Mouse (Mus musculus) G1E (cell line): ENCODE measurements at regions not wholly inside any gene's neighbourhood (a gene's known extent, or its start where the extent isn't known, plus 50 kb on each side); places are given as distances from the start of the nearest gene placed in this dataset.

ENCODE experiments used
- CTCF ChIP-seq: IDR thresholded peaks from 2 replicates; pipeline ENCODE4 v1.5.1; 2012; ENCODE audit warnings: low read depth, low read length, inconsistent platforms, mixed read lengths
- GATA1 ChIP-seq: IDR thresholded peaks from 2 replicates; pipeline ENCODE4 v1.6.1; 2012; ENCODE audit warnings: borderline replicate concordance, low read length, inconsistent platforms, mixed read lengths
- GATA2 ChIP-seq: IDR thresholded peaks from 2 replicates; pipeline ENCODE4 v1.6.1; 2012; ENCODE audit warnings: low read depth, low read length, inconsistent platforms, borderline replicate concordance
- POLR2AphosphoS5 ChIP-seq: IDR thresholded peaks from 2 replicates; pipeline ENCODE4 v1.6.1; 2012; ENCODE audit warnings: low read depth, low read length, inconsistent platforms; ENCODE audit not compliant: insufficient replicate concordance
- TAL1 ChIP-seq: conservative IDR thresholded peaks from 2 replicates; pipeline ENCODE4 v1.6.1; 2012; ENCODE audit warnings: low read depth, low read length, inconsistent platforms, mixed read lengths

GRCm38 (mm10) chr17:87512000-87512611 lies 65.4 kb upstream of the Calm2 start:
- TF ChIP-seq TAL1 (no peak), CTCF (no peak), GATA1 (no peak), POLR2AphosphoS5 (no peak), GATA2 (no peak)
